Mouse (Mus musculus): ENCODE data around the gene Vwa3b.

Gene Vwa3b

GRCm38 (mm10) chr1:37011626-37012209 is 14.7 kb upstream of the Vwa3b start:
- DNase-seq = no peak

- DNase-seq = no peak
Measured at GRCm38 (mm10) chr1:37013006-37013405, 13.4 kb upstream of the Vwa3b start.

GRCm38 (mm10) chr1:37013687-37014086 is 12.7 kb upstream of the Vwa3b start:
- DNase-seq = no peak

DNA sequence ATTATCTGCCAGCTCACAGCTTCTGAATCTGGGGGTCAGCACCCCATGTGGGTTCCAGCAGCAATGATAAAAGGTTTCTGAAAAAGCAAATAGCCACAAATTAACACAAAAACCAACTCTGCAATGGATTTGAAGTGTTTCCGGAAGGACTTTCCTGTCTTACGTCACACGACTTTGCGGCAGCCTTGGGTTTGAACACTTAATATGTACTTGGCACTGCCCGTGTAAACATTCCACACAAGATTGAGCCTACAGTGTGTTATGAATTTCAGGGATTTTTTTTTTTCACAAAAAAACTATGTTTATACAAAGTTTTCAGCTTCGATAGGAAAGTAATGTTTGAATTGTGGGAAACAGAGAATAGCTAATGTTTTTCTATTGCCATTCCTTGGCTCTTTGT is 7.4 kb upstream of the Vwa3b start:
- DNase-seq = no peak

- DNase-seq = no peak
Measured at GRCm38 (mm10) chr1:37022704-37023103, 3.7 kb upstream of the Vwa3b start.

DNA sequence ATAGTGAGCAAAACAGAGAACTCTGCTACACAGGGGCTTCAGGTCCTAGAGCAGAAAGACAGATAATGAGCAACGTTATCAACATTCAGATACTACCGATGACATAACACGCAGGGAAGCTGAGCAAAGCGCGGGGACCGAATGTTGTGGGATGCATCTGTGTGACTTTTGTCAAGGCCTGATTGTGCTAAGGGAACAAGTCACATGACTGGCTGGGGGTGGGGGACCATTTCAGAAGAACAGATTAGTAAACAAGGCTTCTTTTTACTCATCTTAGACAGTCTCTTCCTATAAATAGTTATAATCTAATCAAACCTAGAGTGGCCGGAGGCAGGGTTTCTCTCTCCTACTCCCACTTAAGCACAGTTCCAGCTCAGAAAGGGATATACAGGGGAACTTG is 1.7 kb upstream of the Vwa3b start:
- DNase-seq = no peak

- no peak for DNase-seq
Measured at GRCm38 (mm10) chr1:37025376-37025775, 1.0 kb upstream of the Vwa3b start.

DNA sequence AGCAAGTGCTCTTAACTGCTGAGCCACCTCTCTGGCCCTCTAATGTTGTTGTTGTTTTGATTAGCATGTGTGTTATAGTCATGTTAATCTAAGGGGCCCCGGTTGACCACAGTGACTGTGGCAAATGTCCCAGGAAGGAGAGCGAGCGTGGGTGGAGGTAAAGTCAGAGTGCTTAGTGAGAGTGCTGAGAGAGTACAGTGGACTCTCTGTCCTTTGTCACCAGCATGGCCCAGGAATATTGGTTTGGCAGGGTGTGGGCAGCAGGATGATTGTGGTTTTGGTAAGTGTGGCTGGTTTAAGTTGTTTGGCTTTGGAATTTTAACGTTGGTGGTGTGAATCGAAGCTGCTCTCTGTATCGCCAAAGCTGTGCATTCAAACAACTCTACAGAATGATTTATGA is 470 bp downstream of the Vwa3b start:
- DNase-seq = no peak

DNA sequence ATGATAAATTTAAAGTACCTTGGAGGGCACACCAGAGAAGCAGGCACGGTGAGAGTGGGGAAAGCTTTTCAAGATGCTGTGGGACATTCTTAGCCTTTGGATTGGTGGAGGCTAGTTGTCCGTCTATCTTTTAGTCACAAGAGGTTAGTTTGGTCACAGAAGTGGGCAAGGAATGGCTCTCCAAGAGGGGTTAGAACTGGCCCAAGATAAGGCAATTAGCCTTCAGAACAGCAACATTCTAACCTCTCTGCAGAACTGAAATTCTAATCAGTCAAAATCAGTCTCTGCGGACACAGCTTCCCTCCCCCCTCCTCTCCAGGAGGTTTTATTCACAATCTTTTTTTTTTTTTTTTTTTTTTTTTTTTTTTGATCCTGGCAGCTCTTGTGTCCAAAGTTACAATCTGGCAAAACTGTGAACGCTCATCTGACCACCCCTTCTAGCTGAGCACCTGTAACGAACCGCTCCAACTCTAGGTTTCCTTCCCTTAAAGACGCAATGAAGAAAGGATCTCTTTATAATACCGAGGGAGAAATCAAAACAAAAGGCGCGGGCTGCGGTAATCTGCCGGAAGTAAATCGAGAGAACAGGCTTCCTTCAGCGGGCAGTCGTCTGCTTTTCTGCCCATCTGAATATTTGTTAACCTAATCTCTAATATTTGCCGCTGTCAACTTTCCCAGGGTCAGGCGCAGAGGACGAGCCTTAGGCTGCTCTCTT is 2.2 kb downstream of the Vwa3b start:
- peak in 1 of 2 experiments; percentile 7 for DNase-seq

DNA sequence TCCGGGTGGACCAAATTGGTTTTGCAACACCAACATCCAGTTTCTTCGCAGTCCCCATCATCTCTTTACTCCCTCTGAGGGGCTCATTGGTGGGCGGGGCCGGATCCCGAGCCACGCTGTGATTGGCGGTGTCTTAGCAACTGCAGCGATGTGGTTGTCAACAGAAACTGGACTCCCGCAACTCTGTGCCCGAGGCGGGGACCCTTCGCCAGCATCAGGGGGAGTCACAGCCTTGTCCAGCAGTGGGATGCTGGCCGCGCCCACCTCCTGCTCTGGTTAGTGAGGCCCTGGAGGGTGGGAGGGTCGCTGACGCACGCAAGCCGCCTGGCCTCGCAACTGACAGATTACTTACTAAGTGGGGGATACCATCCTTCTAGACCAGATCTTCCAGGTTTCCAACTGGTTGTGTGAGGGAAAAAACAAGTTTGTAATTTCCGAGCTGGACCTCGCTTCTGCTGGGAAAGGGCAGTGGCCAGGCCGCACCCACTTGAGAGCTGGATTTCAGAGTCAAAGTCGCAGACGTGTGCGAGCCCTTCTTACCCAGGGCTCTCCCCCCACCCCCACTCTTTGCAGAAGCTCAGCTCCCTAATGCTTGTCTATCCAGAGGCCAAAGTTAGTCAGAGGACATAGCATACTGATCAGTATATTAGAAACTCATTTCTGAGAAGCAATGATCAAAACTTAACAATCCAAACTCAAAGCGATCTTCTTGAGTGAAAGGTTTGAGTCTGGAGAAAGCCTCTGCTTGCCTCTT is 2.9 kb downstream of the Vwa3b start:
- DNase-seq = peak; percentile 35 to 60

DNA sequence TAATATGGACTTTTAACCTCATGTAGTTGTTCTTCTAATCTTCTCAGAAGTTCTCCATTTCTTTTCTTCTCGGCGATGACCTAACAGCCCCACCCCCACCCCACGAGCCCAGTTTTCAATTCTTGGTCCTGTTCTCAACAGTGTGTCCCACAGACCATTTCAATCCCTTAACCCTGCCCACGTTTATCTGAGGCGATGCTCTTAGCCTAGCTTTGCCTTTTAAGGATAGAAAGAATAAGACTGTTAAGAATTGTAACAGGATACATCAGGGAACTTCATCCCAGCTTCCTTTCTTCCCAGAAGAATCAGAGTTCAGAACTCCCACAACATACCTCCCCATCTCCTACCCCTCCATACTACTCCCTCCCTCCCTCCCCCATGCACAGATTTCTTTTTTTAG is 3.5 kb downstream of the Vwa3b start:
- no peak for DNase-seq

DNA sequence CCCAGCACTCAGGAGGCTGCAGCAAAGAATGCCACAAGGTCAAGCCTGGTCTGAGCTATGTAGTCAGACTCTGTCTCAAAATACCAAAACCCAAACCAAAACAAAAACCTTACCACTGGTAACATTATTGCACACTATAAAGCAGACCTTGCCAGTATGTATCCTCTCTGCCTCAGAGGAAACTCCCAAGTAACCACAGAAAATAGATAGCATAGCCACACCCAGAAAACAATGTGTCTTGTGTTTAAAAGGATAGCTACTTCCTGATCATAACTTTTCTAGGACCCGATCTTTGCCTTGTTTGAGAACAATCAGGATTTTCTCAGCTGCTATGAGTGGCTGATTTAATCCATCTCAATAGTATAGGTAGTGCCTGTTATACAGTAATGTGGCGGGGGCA is 4.3 kb downstream of the Vwa3b start:
- DNase-seq = no peak

DNA sequence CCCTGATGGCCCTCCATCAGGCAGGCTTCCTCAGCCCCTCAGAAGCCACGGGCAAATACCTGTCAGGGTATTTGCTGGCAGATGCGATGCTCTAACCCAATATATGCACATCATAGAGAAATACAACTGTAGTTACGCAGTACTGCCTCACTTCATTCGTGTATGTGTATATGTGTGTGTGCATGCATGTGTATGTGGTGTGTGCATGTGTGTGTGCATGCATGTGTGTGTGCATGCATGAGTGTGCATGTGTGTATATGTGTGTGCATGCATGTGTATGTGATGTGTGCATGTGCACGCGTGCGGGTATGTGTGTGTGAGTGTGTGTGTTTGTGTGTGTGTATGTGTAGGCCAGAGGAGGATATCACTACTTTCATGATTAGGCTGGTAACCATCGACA is 9.5 kb downstream of the Vwa3b start:
- no peak for DNase-seq

DNA sequence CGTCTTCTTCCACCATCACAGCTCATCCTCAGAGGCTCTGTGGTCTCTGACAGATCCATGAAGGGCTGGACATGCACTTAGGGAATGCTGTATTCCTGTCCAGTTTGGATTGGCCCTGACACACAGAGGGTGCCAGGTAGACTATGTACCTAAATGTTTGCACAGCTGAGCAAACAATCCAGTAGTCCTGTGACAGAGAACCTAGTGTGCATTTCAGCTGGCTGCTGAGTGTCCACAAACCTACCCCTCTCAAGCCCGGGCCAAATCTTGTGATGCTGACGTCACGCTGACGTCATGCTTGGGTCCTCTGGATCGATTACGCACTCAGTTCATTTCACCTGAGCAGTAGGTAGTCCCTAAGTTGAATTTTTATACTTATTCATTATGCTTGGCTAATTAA is 14.7 kb downstream of the Vwa3b start:
- DNase-seq = no peak

GRCm38 (mm10) chr1:37041856-37042255 is 15.5 kb downstream of the Vwa3b start:
- DNase-seq = no peak

- no peak for DNase-seq
Measured at GRCm38 (mm10) chr1:37042769-37043168, 16.4 kb downstream of the Vwa3b start.

DNA sequence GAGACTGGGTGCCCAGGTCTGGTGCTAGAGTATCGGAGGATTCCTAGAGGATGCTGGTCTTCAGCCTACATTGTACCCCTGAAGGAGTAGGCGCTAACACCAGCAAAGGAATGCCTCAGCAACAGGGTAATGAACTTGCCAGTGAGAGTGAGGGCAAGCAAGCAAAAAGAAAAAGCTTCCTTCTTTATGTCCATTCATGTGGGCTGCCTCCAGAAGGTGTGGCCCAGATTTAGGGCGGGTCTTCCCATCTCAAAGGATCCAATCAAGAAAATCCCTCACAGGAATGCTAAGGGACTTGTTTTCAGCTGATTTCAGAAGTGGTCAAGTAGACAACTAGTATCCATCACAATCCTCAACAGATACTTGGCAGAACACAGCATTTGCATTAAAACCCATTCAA is 16.8 kb downstream of the Vwa3b start:
- DNase-seq = no peak

DNA sequence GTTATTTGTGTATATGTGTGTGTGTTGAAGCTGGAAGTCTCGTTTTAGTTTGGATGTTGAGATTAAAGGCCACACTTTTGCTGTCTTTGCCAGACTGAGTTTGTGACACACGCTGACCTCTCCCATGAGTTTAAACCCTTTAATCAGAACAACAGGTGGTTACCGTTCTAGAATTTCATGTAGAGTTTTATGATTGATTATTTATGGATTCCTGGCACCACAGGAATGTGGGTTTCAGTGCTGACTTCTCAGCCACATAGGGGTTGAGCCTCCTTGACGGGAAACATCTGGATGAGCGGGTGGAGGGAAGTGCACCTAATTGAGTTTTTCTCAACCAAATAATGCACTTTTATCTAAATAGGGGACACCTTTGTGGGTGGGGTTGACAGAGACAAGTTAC is 19.1 kb downstream of the Vwa3b start:
- DNase-seq = no peak

GRCm38 (mm10) chr1:37049159-37049558 is 22.8 kb downstream of the Vwa3b start:
- DNase-seq = no peak

DNA sequence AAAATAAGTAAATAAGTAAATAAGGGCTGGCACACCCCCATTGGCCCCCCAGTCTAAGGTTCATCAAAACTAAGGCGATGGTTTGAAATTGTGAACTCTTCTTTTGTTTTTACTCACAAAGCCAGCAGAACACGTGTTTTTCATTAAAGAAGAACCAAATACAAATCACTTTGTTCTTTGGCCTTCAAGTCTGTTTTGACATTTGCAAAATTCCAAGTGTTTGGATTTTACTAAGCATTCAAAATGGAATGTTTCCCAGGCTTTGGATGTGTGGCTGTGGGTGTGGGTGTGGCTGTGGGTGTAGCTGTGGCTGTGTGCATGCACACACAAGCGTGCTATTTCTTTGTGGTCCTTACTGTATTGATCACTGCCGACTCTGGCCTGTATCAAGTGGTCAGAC is 27.3 kb downstream of the Vwa3b start:
- DNase-seq = no peak

DNA sequence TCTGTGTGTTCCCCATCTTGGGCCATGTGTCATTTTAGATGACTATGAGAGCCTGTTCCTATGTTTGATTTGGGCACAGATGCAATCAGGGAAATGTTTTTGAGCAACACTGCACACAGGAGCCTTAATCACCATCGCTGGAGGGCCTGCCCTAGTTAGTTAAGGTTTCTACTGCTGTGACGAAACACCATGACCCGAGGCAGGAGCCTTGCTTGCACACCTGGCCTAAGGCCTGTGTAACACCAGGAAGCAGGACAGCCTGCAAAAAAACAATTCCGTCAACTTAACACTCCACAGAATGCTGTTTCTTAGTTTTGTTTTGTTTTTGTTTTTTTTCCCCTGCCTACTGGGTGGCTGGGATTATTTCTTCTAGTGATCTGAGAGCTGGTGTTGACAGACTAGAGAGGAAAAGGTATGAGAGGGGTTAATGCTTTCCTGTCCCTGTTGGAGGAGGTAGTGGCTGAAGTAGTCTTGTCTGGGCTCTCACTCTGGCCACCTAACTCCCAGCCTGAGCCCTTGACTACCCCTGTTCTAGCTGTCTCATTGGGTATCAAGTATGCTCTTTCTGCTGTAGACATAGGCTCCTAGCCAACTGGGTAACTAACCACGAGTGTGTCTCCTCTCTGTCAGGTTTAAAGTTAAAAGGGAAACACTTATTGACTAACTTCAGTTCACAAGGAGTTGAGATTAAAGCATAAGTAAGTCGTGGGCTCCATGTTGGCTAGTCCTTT is 30.6 kb downstream of the Vwa3b start:
- DNase-seq = no peak

DNA sequence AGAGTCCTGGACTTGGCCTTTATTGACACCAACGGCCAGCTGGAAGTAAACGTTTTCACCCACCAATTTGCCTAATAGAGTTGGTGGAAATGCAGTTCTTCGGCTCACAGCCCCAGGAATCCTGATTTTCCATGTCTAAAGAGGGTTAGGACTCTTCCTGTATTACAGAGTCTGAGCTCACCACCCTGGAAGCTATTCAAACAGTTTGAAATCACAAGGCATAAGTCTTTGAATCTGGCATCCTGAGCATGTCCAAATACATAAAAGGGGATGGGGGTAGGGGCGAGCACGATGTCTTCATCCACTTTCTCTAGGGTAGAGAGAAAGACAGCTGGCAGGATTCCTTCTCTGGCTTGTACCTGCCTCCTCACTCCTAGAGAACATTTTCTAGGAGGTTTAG is 34.5 kb downstream of the Vwa3b start:
- DNase-seq = no peak

DNA sequence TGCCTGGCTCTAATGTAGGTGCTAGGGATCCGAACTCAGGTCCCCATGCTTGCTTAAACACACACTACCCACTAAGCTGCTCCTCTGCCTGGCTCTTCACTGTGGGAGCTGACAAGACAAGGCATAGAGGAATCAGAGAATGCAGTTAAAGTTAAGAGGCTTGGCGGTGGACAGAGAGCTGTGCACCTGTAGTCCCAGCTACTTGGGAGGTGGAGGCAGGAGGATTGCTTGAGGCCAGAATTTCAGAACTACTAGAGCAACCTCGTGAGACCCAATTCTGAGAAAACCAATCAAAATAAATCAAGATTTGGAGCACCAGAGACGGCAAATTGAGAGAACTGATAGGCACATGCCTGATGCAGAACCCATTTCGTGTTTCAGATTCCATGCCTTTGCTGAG is 36.7 kb downstream of the Vwa3b start:
- no peak for DNase-seq

GRCm38 (mm10) chr1:37063841-37064240 is 37.4 kb downstream of the Vwa3b start:
- no peak for DNase-seq
